Mouse (Mus musculus): ENCODE measurements around the gene Gm42688.

- TF ChIP-seq CTCF (IDR thresholded peaks at IDR 0.05; ENCODE audit: low read depth) (no peak), EP300 (optimal IDR thresholded peaks at IDR 0.05) (no peak)
Observed at GRCm38 (mm10) chr6:83122961-83123360, 21.5 kb downstream of the Gm42688 start.

All from stomach, postnatal 0 days (tissue).